Mouse (Mus musculus) heart, postnatal 0 days (tissue): ENCODE measurements around the gene Rtcb.

ENCODE experiments used
- CTCF ChIP-seq: IDR thresholded peaks from 2 replicates; pipeline ENCODE4 v1.5.1; 2016; ENCODE audit warnings: antibody characterized with exemption, control low read depth, low read depth
- EP300 ChIP-seq: IDR thresholded peaks from 2 replicates; pipeline ENCODE4 v1.6.1; 2016; ENCODE audit warnings: antibody characterized with exemption, low read depth

DNA sequence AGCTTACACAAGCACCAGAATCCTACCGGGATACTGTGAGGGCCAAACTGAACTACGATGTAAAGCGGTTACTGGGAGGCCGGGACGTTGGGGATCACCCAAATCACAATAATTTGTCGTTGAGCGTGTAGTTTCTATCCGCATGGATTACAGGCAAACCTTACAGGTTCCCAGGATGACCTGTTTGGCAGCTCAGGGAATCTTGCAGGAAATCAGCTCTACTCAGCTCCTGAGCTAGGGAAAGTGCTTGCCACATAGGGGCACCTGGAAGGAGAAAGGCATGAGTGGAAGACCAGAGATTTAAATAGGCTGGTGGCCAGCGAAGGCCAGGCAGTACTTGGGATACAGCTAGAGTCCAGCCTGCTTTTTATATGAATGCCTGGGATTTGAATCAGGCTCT, 36.2 kb upstream of the Rtcb start:
- TF ChIP-seq CTCF, result no peak
- TF ChIP-seq EP300, result no peak
